9 mouse cellular contexts compared by ENCODE assay signal in genomic region chr6:126096085-126096484, GRCm38 (mm10).
A peak's percentile ranks its signal among the peaks of the same experiment; 100 is the strongest.
DNase-seq lines count a peak whose midpoint lies in the region; ATAC-seq and TF ChIP-seq lines count a peak whose summit lies in the region.
"Had no signal": no experiment of that assay in that cellular context is flagged by ENCODE, and none has a peak within 500 bp of the region (broad histone marks: within the 10 kb centered on the region; RNA-seq: fewer than 3 reads in every experiment).

No protein-coding gene starts in this region.

- H3K9me3 ChIP-seq in lung, embryonic 16.5 days (ENCODE audit: control insufficient read depth, low read length) = peaks cover 2% of the 10 kb centered on the region; the same call in 1 of the 2 replicates
- H3K9me3 ChIP-seq in stomach, embryonic 16.5 days (replicated peaks; ENCODE audit: control insufficient read depth, low read length) = no peaks in the 10 kb centered on the region

- peaks cover 13% of the 10 kb centered on the region for H3K4me1 ChIP-seq in lung, embryonic 16.5 days (replicated peaks; ENCODE audit: control insufficient read depth, insufficient read depth, low read length)
- peaks cover 6% of the 10 kb centered on the region for H3K4me1 ChIP-seq in heart, adult 2 months (ENCODE audit: control insufficient read depth, insufficient read depth, low read length)
- peaks cover 5% of the 10 kb centered on the region; the same call in 1 of the 2 replicates for H3K4me1 ChIP-seq in stomach, embryonic 16.5 days (ENCODE audit: control insufficient read depth, insufficient read depth, low read length)

- no peak for TF ChIP-seq EP300 in heart, adult 2 months (IDR thresholded peaks at IDR 0.05; ENCODE audit: insufficient read depth, low read depth, low read length)

- intact Hi-C loops in heart, adult 2 months (cut with DNase I) = no loop called here

- peak; percentile 56; the same call in 1 of the 2 replicates for ATAC-seq in lung, embryonic 16.5 days (ENCODE audit: low read depth)
- ATAC-seq in stomach, embryonic 16.5 days (ENCODE audit: insufficient read depth, low FRiP score) = peak; percentile 69; the same call in 1 of the 2 replicates
- ATAC-seq: liver, postnatal 0 days had no signal

- H3K4me3 ChIP-seq in lung, embryonic 16.5 days (ENCODE audit: low read length) = no peak overlapping the region
- no peak overlapping the region for H3K4me3 ChIP-seq in heart, adult 2 months
- no peak overlapping the region for H3K4me3 ChIP-seq in stomach, embryonic 16.5 days (replicated peaks; ENCODE audit: low read length)

- no peak overlapping the region for H3K4me2 ChIP-seq in lung, embryonic 16.5 days (ENCODE audit: low read depth, low read length)
- H3K4me2 ChIP-seq in stomach, embryonic 16.5 days (ENCODE audit: low read depth, low read length) = no peak overlapping the region

- DNase-seq in lung, postnatal 25 days (ENCODE audit: low spot score) = no peak
- peak in 1 of 2 experiments; percentile 58 for DNase-seq in heart, adult 2 months
- peak; percentile 14 to 17 for DNase-seq in layer of hippocampus, adult 8-10 months (ENCODE audit: low spot score in 2 of 2)
- DNase-seq in embryo, embryonic 9.5 days (ENCODE audit: extremely low spot score) = no peak
- DNase-seq in cerebellum, postnatal 4 days (ENCODE audit: low spot score in 2 of 2) = no peak
- DNase-seq: liver, postnatal 0 days; thymus, postnatal 25 days had no signal

- no peak overlapping the region for H3K9ac ChIP-seq in lung, embryonic 16.5 days (ENCODE audit: low read length)
- H3K9ac ChIP-seq in heart, adult 2 months (ENCODE audit: low read depth, low read length) = no peak overlapping the region
- H3K9ac ChIP-seq in stomach, embryonic 16.5 days (ENCODE audit: low read length) = no peak overlapping the region
- H3K9ac ChIP-seq: liver, postnatal 0 days had no signal

- H3K27ac ChIP-seq in lung, embryonic 16.5 days (ENCODE audit: low read length) = peak overlapping the region; percentile 20; the same call in 1 of the 2 replicates
- H3K27ac ChIP-seq in heart, adult 2 months = peak overlapping the region; percentile 67
- H3K27ac ChIP-seq in stomach, embryonic 16.5 days (ENCODE audit: low read length) = peak overlapping the region; percentile 53

- 42% methylated on average over 13 of the region's 13 CpGs for WGBS in lung, embryonic 16.5 days
- 27% methylated on average over 13 of the region's 13 CpGs for WGBS in heart, adult 2 months
- WGBS in stomach, embryonic 16.5 days = 61% methylated on average over 13 of the region's 13 CpGs

- no peaks in the 10 kb centered on the region for H3K36me3 ChIP-seq in lung, embryonic 16.5 days (ENCODE audit: control insufficient read depth, insufficient read depth, low read length)
- no peaks in the 10 kb centered on the region for H3K36me3 ChIP-seq in heart, adult 2 months (ENCODE audit: control insufficient read depth, insufficient read depth, low read length)
- H3K36me3 ChIP-seq in stomach, embryonic 16.5 days (ENCODE audit: control insufficient read depth, insufficient read depth, low read length) = no peaks in the 10 kb centered on the region

- TF ChIP-seq POLR2A in heart, adult 2 months (IDR thresholded peaks at IDR 0.05; ENCODE audit: insufficient read depth, low read depth, low read length) = 0 out of 2 replicates have a peak, but pooled peaks have one; percentile 19

- H3K79me2 ChIP-seq in heart, adult 2 months (replicated peaks; ENCODE audit: control insufficient read depth, insufficient read depth, low read length) = no peaks in the 10 kb centered on the region

- no peak for TF ChIP-seq CTCF in heart, adult 2 months (IDR thresholded peaks at IDR 0.05)

- no peaks in the 10 kb centered on the region for H3K27me3 ChIP-seq in lung, embryonic 16.5 days (ENCODE audit: control insufficient read depth, insufficient read depth, low read depth, low read length)
- H3K27me3 ChIP-seq in heart, adult 2 months (ENCODE audit: control insufficient read depth, insufficient read depth, low read length) = no peaks in the 10 kb centered on the region
- no peaks in the 10 kb centered on the region for H3K27me3 ChIP-seq in stomach, embryonic 16.5 days (ENCODE audit: control insufficient read depth, insufficient read depth, low read length)

Comparison
In these comparisons a context has a peak if more than half of its experiments do, and no peak if none do; other contexts are left out.
1. DNase-seq: peak in layer of hippocampus, adult 8-10 months (2 of 2); none in lung, postnatal 25 days (single experiment), embryo, embryonic 9.5 days (single experiment) and cerebellum, postnatal 4 days (0 of 2).
2. Peak in every context shown above with its lines, with median percentiles within 50 percentile points of each other: H3K27ac ChIP-seq.